Mouse (Mus musculus) T-cell, adult 66 days (primary cell): ENCODE measurements around the gene Helq. TPM values are rescaled to one million over a fixed set of nuclear protein-coding genes. Genes with fewer than 3 reads are reported as not detected.

ENCODE experiments used
- total RNA-seq, 2 experiments: library from RNA; stranded (reverse); gene quantifications; 3 replicates in 1 of 2; 4 replicates in 1 of 2; pipeline ENCODE4 v1.2.4; 2023

Gene Helq
- 10 to 100 TPM; 20.3 to 33.8 TPM for total RNA-seq

DNA sequence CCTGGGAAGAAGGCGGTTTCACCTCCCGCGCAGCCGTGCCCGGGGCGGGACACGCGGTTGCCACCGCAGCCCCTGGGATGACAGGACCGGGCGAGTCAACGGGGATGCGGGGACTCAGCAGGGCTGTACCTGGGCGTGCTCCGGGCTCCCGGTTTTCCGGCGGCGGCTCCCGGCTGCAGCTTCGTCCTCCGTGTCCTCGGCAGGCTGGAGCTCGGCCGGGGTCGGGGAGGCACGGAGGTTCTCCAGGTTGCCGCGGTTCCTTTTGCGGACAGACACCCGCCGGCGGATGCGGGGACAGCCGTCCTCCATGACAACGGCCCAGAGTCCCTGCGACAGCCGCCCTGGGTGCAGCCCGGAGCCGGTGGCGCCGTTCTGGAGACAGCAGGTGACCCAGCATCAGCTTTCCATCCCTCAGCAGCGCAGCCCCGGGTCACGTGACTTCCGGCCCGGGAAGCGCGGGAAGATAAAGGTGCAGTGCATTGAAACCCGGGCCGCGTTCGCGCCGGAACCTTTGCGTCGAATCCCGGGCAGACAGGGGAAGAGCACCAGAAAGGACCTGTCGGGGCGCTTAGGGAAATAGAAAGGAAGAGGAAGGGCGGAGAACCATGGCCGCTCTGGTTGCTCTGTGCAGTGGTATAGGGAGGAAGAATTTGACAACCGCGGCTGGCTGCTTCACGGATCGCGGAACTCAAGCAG lies at the start of gene Helq, which contains the start of gene Mrps18c:
Gene Helq (minus strand): TSS at position 434 of the 696 bp plus-strand sequence.
Gene Mrps18c (plus strand): TSS at position 463 of the 696 bp plus-strand sequence.

DNA sequence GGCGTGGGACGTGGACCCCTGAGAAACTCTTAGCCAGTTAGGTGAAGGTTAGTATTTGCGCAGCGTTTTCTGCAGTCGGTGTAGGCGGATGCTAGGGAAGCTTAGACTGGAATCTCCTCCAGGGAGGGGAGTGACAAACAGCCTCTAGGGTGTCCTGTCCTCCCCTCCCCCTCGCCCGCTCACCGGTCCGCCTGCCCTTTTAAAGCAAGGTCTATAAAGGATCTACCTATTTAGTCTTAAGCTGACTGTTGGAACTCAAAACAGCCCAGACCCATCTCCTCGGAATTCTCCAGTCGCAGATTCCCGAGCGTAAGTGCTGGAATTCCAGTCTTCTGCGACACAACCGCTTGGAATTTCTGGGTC lies 47.1 kb upstream of the Helq start, which contains the start of gene Gpat3:
Gene Gpat3 (plus strand): TSS at position 229 of the 363 bp plus-strand sequence.

DNA sequence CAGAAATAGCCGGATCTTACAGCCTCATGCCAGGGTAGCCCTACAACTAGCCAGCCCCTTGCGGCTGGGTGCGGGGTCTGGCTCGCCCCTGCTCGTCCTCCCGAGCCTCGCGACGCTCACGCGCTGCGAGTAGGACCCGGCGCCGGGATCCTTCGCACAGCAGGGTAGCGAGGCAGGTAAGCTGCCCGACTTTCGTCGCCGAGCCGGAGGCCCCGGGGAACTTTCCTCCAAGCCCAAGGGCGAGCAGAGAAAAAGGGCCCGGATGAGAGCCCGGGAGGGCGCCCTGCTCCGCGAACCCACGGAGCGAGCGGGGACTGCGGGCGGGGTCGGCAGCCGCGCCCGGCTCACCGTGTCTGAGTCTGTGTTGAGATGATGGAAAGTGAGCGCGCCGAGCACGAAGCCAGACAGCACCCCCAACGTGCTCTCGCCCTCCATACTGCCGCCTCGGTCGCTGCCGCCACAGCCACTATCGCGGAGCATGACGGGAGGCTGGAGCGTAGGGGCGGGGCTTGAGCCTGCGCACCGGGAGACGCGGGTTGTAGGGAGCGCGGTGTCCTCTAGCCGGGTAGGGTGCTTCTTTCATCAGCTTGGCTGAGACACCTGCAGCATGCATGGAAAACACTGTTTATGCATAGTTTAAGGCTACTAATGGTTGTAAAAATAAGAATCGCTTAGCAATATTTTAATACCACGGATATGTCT lies 22.2 kb upstream of the Helq start, which contains the start of gene Abraxas1:
Gene Abraxas1 (minus strand): TSS at position 483 of the 702 bp plus-strand sequence.

DNA sequence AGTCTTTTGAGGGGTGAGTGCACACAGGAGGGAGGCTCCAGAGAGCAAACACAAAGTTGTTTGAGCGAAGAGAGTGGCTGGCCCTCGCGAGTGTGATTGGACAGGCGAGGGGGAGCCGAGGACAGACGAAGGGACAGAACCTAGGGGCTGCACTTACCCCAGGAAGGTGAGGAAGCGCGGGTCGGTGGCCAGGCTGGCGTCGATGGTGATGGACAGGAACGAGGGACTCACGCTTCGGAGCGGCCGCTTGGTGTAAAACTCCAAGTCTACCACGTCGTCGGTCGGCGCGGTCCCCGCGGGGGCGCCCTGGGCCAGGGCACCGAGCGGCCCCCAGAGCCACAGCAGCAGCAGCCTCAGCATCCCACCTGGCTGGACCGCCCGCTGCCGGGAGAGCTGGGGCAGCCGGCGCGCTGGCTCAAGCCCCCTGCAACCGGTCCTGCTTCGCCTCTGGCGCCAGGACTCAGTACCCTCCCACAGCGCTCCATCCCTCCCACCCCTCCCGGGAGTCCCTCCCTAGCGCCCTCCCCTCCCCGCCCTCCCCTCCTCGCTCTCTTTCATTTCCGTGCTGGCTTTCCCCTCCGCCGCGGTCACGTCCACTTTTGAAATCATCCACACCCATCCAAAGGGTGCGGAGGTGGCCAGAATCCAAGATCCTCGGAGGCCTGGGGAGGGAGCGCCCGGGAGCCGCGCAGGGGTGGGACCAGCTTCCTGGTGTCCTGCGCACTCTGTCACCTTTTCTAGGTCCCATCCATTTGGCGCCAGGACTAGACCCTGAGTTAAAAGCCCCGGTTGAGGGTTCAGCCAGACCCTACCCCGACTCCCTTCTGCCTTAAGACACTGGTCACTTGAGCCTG lies 78.9 kb downstream of the Helq start, which contains the start of gene Hpse:
Gene Hpse (minus strand): TSS at position 482 of the 854 bp plus-strand sequence.

Other genes starting within 250 kb of the Helq start
- 10 to 100 TPM; 35.9 to 78.5 TPM for gene Plac8, start 226.4 kb downstream of the Helq start, total RNA-seq
- 10 to 100 TPM; 36.6 to 37.5 TPM for gene Coq2, start 123.5 kb downstream of the Helq start, total RNA-seq
- 1 to 10 TPM; 1.4 to 2.2 TPM for gene Hpse, start 78.9 kb downstream of the Helq start, total RNA-seq
- 10 to 100 TPM; 65.3 to 68.5 TPM for gene Mrps18c, start within 50 bp of the Helq start, total RNA-seq
- 10 to 100 TPM; 13.3 to 18.6 TPM for gene Abraxas1, start 22.4 kb upstream of the Helq start, total RNA-seq
- 1 to 10 TPM in 1 of 2 experiments, under 1 TPM in 1; 0.50 to 1.5 TPM for gene Gpat3, start 47.1 kb upstream of the Helq start, total RNA-seq